18 mouse cellular contexts compared by ENCODE assay signal in genomic region chr3:105006101-105006500, GRCm38 (mm10). TPM values are rescaled to one million over a fixed set of nuclear protein-coding genes. Genes with fewer than 3 reads are reported as not detected.
"Had no signal": no experiment of that assay in that cellular context is flagged by ENCODE, and none has a peak within 500 bp of the region (broad histone marks: within the 10 kb centered on the region; RNA-seq: fewer than 3 reads in every experiment).

No protein-coding gene starts in this region.

- H3K4me1 ChIP-seq: neural tube, embryonic 12.5 days had no signal

- ATAC-seq: liver, postnatal 0 days; midbrain, embryonic 13.5 days; midbrain, embryonic 15.5 days had no signal

- H3K4me3 ChIP-seq: lung, embryonic 15.5 days; megakaryocyte, embryonic 14.5 days; midbrain, embryonic 13.5 days; midbrain, embryonic 15.5 days; neural tube, embryonic 12.5 days had no signal

- H3K9ac ChIP-seq: liver, postnatal 0 days; lung, embryonic 15.5 days; midbrain, embryonic 13.5 days; midbrain, embryonic 15.5 days; neural tube, embryonic 12.5 days had no signal

- H3K4me2 ChIP-seq: lung, embryonic 15.5 days; midbrain, embryonic 11.5 days; midbrain, embryonic 13.5 days; midbrain, embryonic 15.5 days; neural tube, embryonic 12.5 days had no signal

- H3K9me3 ChIP-seq: lung, embryonic 15.5 days; megakaryocyte, embryonic 14.5 days; midbrain, embryonic 13.5 days; midbrain, embryonic 15.5 days; neural tube, embryonic 12.5 days had no signal

- H3K27me3 ChIP-seq: lung, embryonic 15.5 days; midbrain, embryonic 13.5 days; midbrain, embryonic 15.5 days; neural tube, embryonic 12.5 days had no signal

- H3K27ac ChIP-seq: lung, embryonic 15.5 days; macrophage; midbrain, embryonic 13.5 days; midbrain, embryonic 15.5 days; neural tube, embryonic 12.5 days had no signal

- DNase-seq: liver, postnatal 0 days; lung, adult 2 months; lung, postnatal 10 days; lung, postnatal 36 days; right cerebral cortex, adult 18-20 months; right cerebral cortex, postnatal 25 days; right cerebral cortex, postnatal 4 days; spleen, adult 18-20 months; thymus, adult 18-20 months; thymus, postnatal 14 days; thymus, postnatal 36 days had no signal

RNA-seq across cellular contexts. Expression of gene Wnt2b, which starts 44.4 kb away (rescaled TPM):
- polyA plus RNA-seq: macrophage had no signal
